Mouse (Mus musculus) erythroid progenitor cell, adult 5-6 weeks (primary cell): ENCODE results near the gene Tbc1d22b. TPM values are rescaled to one million over a fixed set of nuclear protein-coding genes. Genes with fewer than 3 reads are reported as not detected.
A peak's percentile ranks its signal among the peaks of the same experiment; 100 is the strongest.
"Not testable (repeated sequence)": the region's sequence is repeated elsewhere in the genome, so short reads cannot be mapped to it uniquely, and the experiment has no call there.

ENCODE experiments used
- ATAC-seq: replicated peaks from 2 replicates; pipeline ENCODE4 v1.8.0; 2016; ENCODE audit warnings: moderate number of reproducible peaks, mild to moderate bottlenecking, moderate TSS enrichment, inconsistent platforms; ENCODE audit not compliant: poor library complexity, low FRiP score, severe bottlenecking
- total RNA-seq, 2 experiments: library from RNA; stranded (forward) in 1 of 2; stranded (reverse) in 1 of 2; fragments of 150-400 nt in 1 of 2; fragments of 186-747, 209-891 nt in 1 of 2; gene quantifications; 2 replicates each; pipeline versions ENCODE4 v1.2.3 to v1.2.4; 2015 to 2017; ENCODE audit warnings: low replicate concordance in 2 of 2

Gene Tbc1d22b
- total RNA-seq, 2 experiments from 2014 or later: 1.3 to 3.1 TPM

- no peak for ATAC-seq
Observed at GRCm38 (mm10) chr17:29585446-29585845, 35.9 kb downstream of the Tbc1d22b start.

- no peak for ATAC-seq
Observed at GRCm38 (mm10) chr17:29586921-29587320, 37.3 kb downstream of the Tbc1d22b start.

- no peak for ATAC-seq
Observed at GRCm38 (mm10) chr17:29589221-29589898, 39.8 kb downstream of the Tbc1d22b start.

- no peak for ATAC-seq
Observed at GRCm38 (mm10) chr17:29595891-29596770, 46.5 kb downstream of the Tbc1d22b start.

GRCm38 (mm10) chr17:29596771-29597132, 47.2 kb downstream of the Tbc1d22b start:
- ATAC-seq: no peak

- no peak for ATAC-seq
Observed at GRCm38 (mm10) chr17:29599051-29599450, 49.5 kb downstream of the Tbc1d22b start.

GRCm38 (mm10) chr17:29599537-29599936, 50.0 kb downstream of the Tbc1d22b start:
- no peak for ATAC-seq

- no peak for ATAC-seq
Observed at GRCm38 (mm10) chr17:29601391-29601790, 51.8 kb downstream of the Tbc1d22b start.

GRCm38 (mm10) chr17:29603283-29603682, 53.7 kb downstream of the Tbc1d22b start:
- ATAC-seq: peak; percentile 66

GRCm38 (mm10) chr17:29613453-29613852, 63.9 kb downstream of the Tbc1d22b start:
- not testable (repeated sequence) for ATAC-seq

GRCm38 (mm10) chr17:29614115-29615023, 64.8 kb downstream of the Tbc1d22b start, which contains the start of the genes Rnf8 and Gm28043:
TSS of gene Rnf8 (plus strand) at chr17:29614790.
TSS of gene Gm28043 (plus strand) at chr17:29614876.
- peak; percentile 89 for ATAC-seq

- ATAC-seq: peak; percentile 53
Observed at GRCm38 (mm10) chr17:29615024-29615551, 65.5 kb downstream of the Tbc1d22b start.

GRCm38 (mm10) chr17:29615616-29616015, 66.0 kb downstream of the Tbc1d22b start:
- no peak for ATAC-seq

GRCm38 (mm10) chr17:29619231-29619630, 69.6 kb downstream of the Tbc1d22b start:
- no peak for ATAC-seq

- ATAC-seq: no peak
Observed at GRCm38 (mm10) chr17:29623488-29623887, 73.9 kb downstream of the Tbc1d22b start.

- no peak for ATAC-seq
Observed at GRCm38 (mm10) chr17:29627285-29627684, 77.7 kb downstream of the Tbc1d22b start.

- ATAC-seq: no peak
Observed at GRCm38 (mm10) chr17:29628946-29629345, 79.4 kb downstream of the Tbc1d22b start.

GRCm38 (mm10) chr17:29629620-29630019, 80.0 kb downstream of the Tbc1d22b start:
- 0 out of 2 replicates have a peak, but pooled peaks have one; percentile 37 for ATAC-seq

- no peak for ATAC-seq
Observed at GRCm38 (mm10) chr17:29632312-29632711, 82.7 kb downstream of the Tbc1d22b start.

GRCm38 (mm10) chr17:29635492-29635891, 85.9 kb downstream of the Tbc1d22b start:
- ATAC-seq: no peak
